Mouse (Mus musculus): Measurements from ENCODE around the gene Afap1l2.

GRCm38 (mm10) chr19:57012068-57012467 lies 4.0 kb upstream of the Afap1l2 start:
- no peak for TF ChIP-seq POLR2A (IDR thresholded peaks at IDR 0.05; ENCODE audit: insufficient read depth, low read length)
- no peak for TF ChIP-seq CTCF (IDR thresholded peaks at IDR 0.05; ENCODE audit: low read depth, low read length)

Data from ES-Bruce4 (cell line).